Mouse (Mus musculus): Measurements from ENCODE around the gene Ffar3. TPM values are rescaled to one million over a fixed set of nuclear protein-coding genes. Genes with fewer than 3 reads are reported as not detected.
"Not testable (repeated sequence)": the region's sequence is repeated elsewhere in the genome, so short reads cannot be mapped to it uniquely, and the experiment has no call there.

Gene Ffar3
- polyA plus RNA-seq, 1 experiment: not detected

DNA sequence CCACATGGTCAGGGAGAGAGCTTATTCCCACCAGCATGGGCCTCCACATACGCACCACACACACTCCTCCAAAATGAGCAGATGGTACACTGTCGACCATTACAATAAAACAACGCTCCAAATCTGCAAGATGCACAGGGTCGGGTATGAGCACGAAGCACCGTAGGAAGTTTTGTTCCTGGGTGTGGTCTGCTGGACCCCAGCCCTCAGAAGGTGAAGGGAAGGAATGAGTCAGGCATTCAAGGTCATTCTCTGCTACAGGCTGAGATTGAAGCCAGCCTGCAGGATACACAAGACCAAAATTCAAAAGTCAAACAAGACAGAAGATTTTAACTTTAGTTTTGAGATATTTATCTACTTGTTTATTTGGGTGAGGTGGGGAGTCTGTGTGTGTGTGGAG is 8.0 kb downstream of the Ffar3 start:
- Histone ChIP-seq H3K4me3 (replicated peaks) (no peak overlapping the region), H3K4me1 (peaks cover 47% of the 10 kb centered on the region), H3K36me3 (replicated peaks; ENCODE audit: low read length) (no peaks in the 10 kb centered on the region), H3K27me3 (replicated peaks) (no peaks in the 10 kb centered on the region), H3K9me3 (no peaks in the 10 kb centered on the region)
- TF ChIP-seq FLI1 (IDR thresholded peaks at IDR 0.05; ENCODE audit: low read length) (no peak), GATA1 (IDR thresholded peaks at IDR 0.05; ENCODE audit: borderline replicate concordance, low read length) (no peak)

GRCm38 (mm10) chr7:30847386-30847785 is 8.6 kb downstream of the Ffar3 start:
- H3K4me3 ChIP-seq (replicated peaks): no peak overlapping the region
- TF ChIP-seq GATA1 (IDR thresholded peaks at IDR 0.05; ENCODE audit: borderline replicate concordance, low read length) (no peak), FLI1 (IDR thresholded peaks at IDR 0.05; ENCODE audit: low read length) (no peak)
- H3K36me3 ChIP-seq (replicated peaks; ENCODE audit: low read length): no peaks in the 10 kb centered on the region
- H3K27me3 ChIP-seq (replicated peaks): no peaks in the 10 kb centered on the region
- H3K4me1 ChIP-seq: peaks cover 48% of the 10 kb centered on the region
- no peaks in the 10 kb centered on the region for H3K9me3 ChIP-seq

GRCm38 (mm10) chr7:30846505-30847053 is 9.4 kb downstream of the Ffar3 start:
- Histone ChIP-seq H3K4me3 (replicated peaks) (no peak overlapping the region), H3K36me3 (replicated peaks; ENCODE audit: low read length) (no peaks in the 10 kb centered on the region), H3K9me3 (no peaks in the 10 kb centered on the region), H3K4me1 (peaks cover 50% of the 10 kb centered on the region), H3K27me3 (replicated peaks) (no peaks in the 10 kb centered on the region)
- TF ChIP-seq GATA1 (IDR thresholded peaks at IDR 0.05; ENCODE audit: borderline replicate concordance, low read length) (no peak), FLI1 (IDR thresholded peaks at IDR 0.05; ENCODE audit: low read length) (no peak)

DNA sequence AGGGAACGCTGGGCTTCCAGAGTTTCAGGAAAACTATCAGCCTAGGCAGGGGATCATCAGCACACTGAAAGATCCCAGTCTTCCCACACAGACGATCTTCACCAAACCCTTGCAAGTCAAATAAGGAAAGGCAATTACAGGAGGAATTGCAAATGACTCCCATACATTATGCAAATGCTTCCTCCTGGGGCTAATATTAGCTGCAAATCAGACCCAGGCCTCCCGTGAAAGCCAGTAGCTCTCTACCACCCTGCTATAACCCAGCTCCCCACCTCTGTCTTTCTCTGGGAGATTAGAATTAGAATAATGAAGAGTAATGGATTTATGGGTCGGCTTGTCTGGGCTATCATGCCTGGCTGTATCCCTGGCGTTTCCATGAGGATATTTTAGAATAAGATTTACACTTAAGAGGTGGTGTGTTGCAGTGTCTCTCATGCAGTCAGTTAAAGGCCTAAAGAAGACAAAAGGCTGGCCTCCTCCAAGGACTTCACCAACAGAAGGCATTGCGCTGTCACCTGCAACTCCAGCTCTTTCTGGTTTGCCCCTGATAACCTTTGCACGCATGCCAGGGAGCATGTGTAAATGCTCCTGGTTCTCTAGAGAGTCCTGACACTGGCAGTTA is 11.2 kb downstream of the Ffar3 start:
- peaks cover 63% of the 10 kb centered on the region for H3K4me1 ChIP-seq
- no peaks in the 10 kb centered on the region for H3K9me3 ChIP-seq
- no peak for TF ChIP-seq FLI1 (IDR thresholded peaks at IDR 0.05; ENCODE audit: low read length)
- TF ChIP-seq GATA1 (IDR thresholded peaks at IDR 0.05; ENCODE audit: borderline replicate concordance, low read length): no peak
- H3K27me3 ChIP-seq (replicated peaks): no peaks in the 10 kb centered on the region
- no peak overlapping the region for H3K4me3 ChIP-seq (replicated peaks)
- H3K36me3 ChIP-seq (replicated peaks; ENCODE audit: low read length): no peaks in the 10 kb centered on the region

- TF ChIP-seq GATA1 (IDR thresholded peaks at IDR 0.05; ENCODE audit: borderline replicate concordance, low read length) (no peak), FLI1 (IDR thresholded peaks at IDR 0.05; ENCODE audit: low read length) (no peak)
- Histone ChIP-seq H3K4me1 (peaks cover 86% of the 10 kb centered on the region), H3K27me3 (replicated peaks) (no peaks in the 10 kb centered on the region), H3K36me3 (replicated peaks; ENCODE audit: low read length) (no peaks in the 10 kb centered on the region), H3K4me3 (replicated peaks) (no peak overlapping the region), H3K9me3 (no peaks in the 10 kb centered on the region)
These were observed 13.9 kb downstream of the Ffar3 start for GRCm38 (mm10) chr7:30842092-30842491.

GRCm38 (mm10) chr7:30841379-30841778 is 14.6 kb downstream of the Ffar3 start:
- Histone ChIP-seq H3K27me3 (replicated peaks) (no peaks in the 10 kb centered on the region), H3K4me3 (replicated peaks) (no peak overlapping the region), H3K36me3 (replicated peaks; ENCODE audit: low read length) (peaks cover 5% of the 10 kb centered on the region), H3K9me3 (no peaks in the 10 kb centered on the region), H3K4me1 (peaks cover 88% of the 10 kb centered on the region)
- no peak for TF ChIP-seq GATA1 (IDR thresholded peaks at IDR 0.05; ENCODE audit: borderline replicate concordance, low read length)
- TF ChIP-seq FLI1 (IDR thresholded peaks at IDR 0.05; ENCODE audit: low read length): no peak

DNA sequence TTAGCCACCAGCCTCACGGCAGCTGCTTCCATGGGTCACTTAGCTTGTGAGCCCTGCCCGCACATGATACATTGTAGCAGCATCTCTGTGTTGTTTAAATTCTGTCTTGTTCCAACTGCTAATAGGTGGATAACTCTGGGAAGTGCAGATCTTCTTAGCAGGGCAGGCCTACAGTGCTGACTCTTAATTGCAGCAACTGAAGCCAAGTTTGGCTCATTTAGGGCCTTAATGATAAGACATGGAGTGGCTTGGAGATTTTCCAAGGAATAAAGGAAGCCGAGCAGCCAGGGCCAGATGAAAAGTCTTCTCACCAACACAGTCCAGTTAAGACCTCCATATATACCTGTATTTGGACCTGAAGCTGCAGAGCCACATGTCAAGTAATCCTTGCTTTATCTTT is 15.7 kb downstream of the Ffar3 start:
- TF ChIP-seq FLI1 (IDR thresholded peaks at IDR 0.05; ENCODE audit: low read length) (no peak), GATA1 (IDR thresholded peaks at IDR 0.05; ENCODE audit: borderline replicate concordance, low read length) (no peak)
- Histone ChIP-seq H3K36me3 (replicated peaks; ENCODE audit: low read length) (peaks cover 13% of the 10 kb centered on the region), H3K9me3 (no peaks in the 10 kb centered on the region), H3K27me3 (replicated peaks) (no peaks in the 10 kb centered on the region), H3K4me3 (replicated peaks) (no peak overlapping the region), H3K4me1 (peaks cover 97% of the 10 kb centered on the region)

- no peak for TF ChIP-seq GATA1 (IDR thresholded peaks at IDR 0.05; ENCODE audit: borderline replicate concordance, low read length)
- TF ChIP-seq FLI1 (IDR thresholded peaks at IDR 0.05; ENCODE audit: low read length): no peak
- Histone ChIP-seq H3K9me3 (no peaks in the 10 kb centered on the region), H3K4me3 (replicated peaks) (no peak overlapping the region), H3K36me3 (replicated peaks; ENCODE audit: low read length) (peaks cover 13% of the 10 kb centered on the region), H3K27me3 (replicated peaks) (no peaks in the 10 kb centered on the region), H3K4me1 (peaks cover 80% of the 10 kb centered on the region)
These were observed 18.7 kb downstream of the Ffar3 start for GRCm38 (mm10) chr7:30837277-30837676.

DNA sequence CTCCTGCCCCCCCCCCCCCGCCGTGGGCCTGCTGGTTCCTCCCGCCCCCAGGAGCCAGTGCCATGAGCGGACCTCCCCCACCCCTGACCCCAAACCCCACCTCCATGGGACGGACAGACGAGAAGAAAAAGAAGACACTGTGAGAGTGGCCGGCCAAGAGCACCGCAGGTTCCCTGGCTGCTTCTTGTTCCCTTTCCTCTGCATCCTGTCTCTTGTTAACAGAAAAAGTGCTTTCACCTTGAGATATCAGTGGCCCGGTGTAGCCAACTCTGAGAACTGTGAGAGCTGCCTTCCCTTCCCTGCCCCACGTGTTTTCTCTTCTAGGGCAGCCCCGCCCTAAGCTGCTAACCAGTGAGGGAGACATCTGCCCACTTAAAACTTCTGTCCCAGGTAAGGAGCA is 23.3 kb downstream of the Ffar3 start:
- H3K4me3 ChIP-seq (replicated peaks); H3K9me3 ChIP-seq; H3K27me3 ChIP-seq (replicated peaks): not testable (repeated sequence)
- peaks cover 18% of the 10 kb centered on the region for H3K36me3 ChIP-seq (replicated peaks; ENCODE audit: low read length)
- peaks cover 63% of the 10 kb centered on the region for H3K4me1 ChIP-seq

DNA sequence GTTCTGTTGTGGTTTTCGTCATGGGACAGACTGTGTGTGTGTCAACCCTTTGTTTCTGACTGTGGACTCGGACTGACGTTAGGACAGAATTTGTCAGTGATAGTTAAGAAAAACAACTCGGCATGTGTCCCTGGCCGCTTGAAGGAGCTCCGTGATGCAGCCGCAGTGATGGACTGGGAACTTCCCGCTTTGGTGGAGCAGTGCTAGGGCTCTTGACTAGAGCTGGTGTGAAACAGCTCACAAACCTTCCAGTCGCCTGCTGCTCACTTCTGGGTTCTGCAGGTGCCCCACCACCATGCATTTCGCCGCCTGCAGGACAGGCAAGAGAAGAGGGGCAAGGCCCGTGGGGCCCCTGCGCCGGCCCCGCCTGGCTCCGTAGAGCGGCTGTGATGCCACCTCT is 23.7 kb downstream of the Ffar3 start:
- TF ChIP-seq GATA1 (IDR thresholded peaks at IDR 0.05; ENCODE audit: borderline replicate concordance, low read length) (no peak), FLI1 (IDR thresholded peaks at IDR 0.05; ENCODE audit: low read length) (no peak)
- Histone ChIP-seq H3K36me3 (replicated peaks; ENCODE audit: low read length) (peaks cover 22% of the 10 kb centered on the region), H3K9me3 (peaks cover 6% of the 10 kb centered on the region), H3K4me3 (replicated peaks) (peak overlapping the region; percentile 28), H3K27me3 (replicated peaks) (no peaks in the 10 kb centered on the region), H3K4me1 (peaks cover 63% of the 10 kb centered on the region)

Data from megakaryocyte, embryonic 14.5 days (primary cell).